Mouse (Mus musculus) ES-E14 (cell line): ENCODE data around the gene Serinc5. TPM values are rescaled to one million over a fixed set of nuclear protein-coding genes. Genes with fewer than 3 reads are reported as not detected.
"Not testable (repeated sequence)": the region's sequence is repeated elsewhere in the genome, so short reads cannot be mapped to it uniquely, and the experiment has no call there.

Source experiments
- DNase-seq: peaks from one replicate; pipeline ENCODE4 v3.0.0-alpha.2; 2013; ENCODE audit warnings: low read depth, low spot score
- H3K27ac ChIP-seq: 2 replicates; pipeline ENCODE4 v1.5.1; 2012; ENCODE audit warnings: low read depth, mild to moderate bottlenecking, low read length, moderate library complexity, mixed read lengths; ENCODE audit not compliant: poor library complexity, insufficient read depth, severe bottlenecking
- H3K36me3 ChIP-seq: 2 replicates; pipeline ENCODE4 v1.6.1; 2012; ENCODE audit warnings: mild to moderate bottlenecking, low read length, moderate library complexity, mixed read lengths; ENCODE audit not compliant: control insufficient read depth, poor library complexity, insufficient read depth, severe bottlenecking
- H3K4me1 ChIP-seq, 2 experiments: fragments of 150-350 bp in 1 of 2; sonication (generic) in 1 of 2; 2 replicates each; pipeline ENCODE4 v1.6.1; 2012; ENCODE audit warnings: low read length in 2 of 2, mild to moderate bottlenecking in 1 of 2, mixed read lengths in 1 of 2; ENCODE audit not compliant: control insufficient read depth in 2 of 2, insufficient read depth in 2 of 2, poor library complexity in 1 of 2
- H3K4me3 ChIP-seq, 2 experiments: fragments of 150-350 bp in 1 of 2; sonication (generic) in 1 of 2; 2 replicates each; pipeline ENCODE4 v1.5.1; 2012; ENCODE audit warnings: low read length in 2 of 2, low read depth in 1 of 2, mild to moderate bottlenecking in 1 of 2, mixed read lengths in 1 of 2; ENCODE audit not compliant: insufficient read depth in 1 of 2, poor library complexity in 1 of 2, severe bottlenecking in 1 of 2
- H3K9ac ChIP-seq: 2 replicates; pipeline ENCODE4 v1.6.1; 2012; ENCODE audit warnings: low read depth, mild to moderate bottlenecking, low read length, mixed read lengths; ENCODE audit not compliant: poor library complexity, insufficient read depth, severe bottlenecking
- H3K9me3 ChIP-seq: fragments of 150-350 bp; sonication (generic); 2 replicates; pipeline ENCODE4 v1.6.1; 2012; ENCODE audit warnings: low read depth, mild to moderate bottlenecking, low read length; ENCODE audit not compliant: control insufficient read depth, insufficient read depth
- CHD2 ChIP-seq: IDR thresholded peaks from 2 replicates; pipeline ENCODE4 v1.6.1; 2014; ENCODE audit warnings: mild to moderate bottlenecking, low read depth, low read length, inconsistent platforms
- HCFC1 ChIP-seq: IDR thresholded peaks from 2 replicates; pipeline ENCODE4 v1.6.1; 2012; ENCODE audit warnings: low read length, inconsistent platforms, borderline replicate concordance; ENCODE audit not compliant: insufficient read depth
- MAFK ChIP-seq: IDR thresholded peaks from 2 replicates; pipeline ENCODE4 v1.6.1; 2014; ENCODE audit warnings: mild to moderate bottlenecking, low read depth, low read length, inconsistent platforms; ENCODE audit not compliant: insufficient read depth
- ZC3H11A ChIP-seq: IDR thresholded peaks from 2 replicates; pipeline ENCODE4 v1.6.1; 2012; ENCODE audit warnings: low read depth, mild to moderate bottlenecking, inconsistent platforms, low read length, borderline replicate concordance
- ZNF384 ChIP-seq: IDR thresholded peaks from 2 replicates; pipeline ENCODE4 v1.6.1; 2012; ENCODE audit warnings: low read depth, low read length, inconsistent platforms
- in situ Hi-C, 2 experiments: fragments of 600-800 bp; cut with MboI; formaldehyde crosslinking; loops; one replicate each; pipeline ENCODE4 v1.15.1; 2025; ENCODE audit warnings: low sequenced_read_pairs in 2 of 2, inconsistent platforms in 1 of 2; ENCODE audit not compliant: unreplicated experiment in 2 of 2
- total RNA-seq: library from RNA; depleted of rRNA; stranded (reverse); fragments of 300-350 nt; gene quantifications from 2 replicates; pipeline ENCODE4 v1.2.3, GENCODE M21; 2012

Gene Serinc5
- total RNA-seq, 1 experiment: 14.9 TPM

GRCm38 (mm10) chr13:92681541-92681940 is 70.7 kb downstream of the Serinc5 start:
- no peak for DNase-seq
- H3K27ac ChIP-seq: no peak overlapping the region
- no peaks in the 10 kb centered on the region for H3K4me1 ChIP-seq
- in situ Hi-C loops: no loop called here
- no peak for TF ChIP-seq ZC3H11A
- TF ChIP-seq HCFC1: no peak
- no peak for TF ChIP-seq MAFK
- no peak for TF ChIP-seq ZNF384
- no peak for TF ChIP-seq CHD2
- H3K36me3 ChIP-seq: no peaks in the 10 kb centered on the region
- no peaks in the 10 kb centered on the region for H3K9me3 ChIP-seq
- H3K9ac ChIP-seq: no peak overlapping the region
- no peak overlapping the region for H3K4me3 ChIP-seq

- in situ Hi-C loops: no loop called here
- H3K27ac ChIP-seq: no peak overlapping the region
- no peak overlapping the region for H3K9ac ChIP-seq
- H3K9me3 ChIP-seq: no peaks in the 10 kb centered on the region
- TF ChIP-seq HCFC1 (no peak), ZNF384 (no peak), CHD2 (no peak), MAFK (no peak)
- H3K4me3 ChIP-seq: no peak overlapping the region
- DNase-seq: no peak
- H3K4me1 ChIP-seq: peaks cover 0 to 2% of the 10 kb centered on the region in 2 experiments; a peak in 1 of 4 replicates
- H3K36me3 ChIP-seq: no peaks in the 10 kb centered on the region
These were observed 71.9 kb downstream of the Serinc5 start for GRCm38 (mm10) chr13:92682833-92683232.

GRCm38 (mm10) chr13:92683464-92683863 is 72.6 kb downstream of the Serinc5 start:
- in situ Hi-C loops: no loop called here
- DNase-seq: no peak
- peaks cover 3% of the 10 kb centered on the region; the same call in 1 of the 2 replicates for H3K36me3 ChIP-seq
- TF ChIP-seq HCFC1 (no peak), CHD2 (no peak), ZNF384 (no peak), ZC3H11A (no peak), MAFK (no peak)
- no peak overlapping the region for H3K27ac ChIP-seq
- peaks cover 0 to 5% of the 10 kb centered on the region in 2 experiments; a peak in 1 of 4 replicates for H3K4me1 ChIP-seq
- no peak overlapping the region for H3K9ac ChIP-seq
- no peaks in the 10 kb centered on the region for H3K9me3 ChIP-seq
- no peak overlapping the region for H3K4me3 ChIP-seq

- Histone ChIP-seq H3K36me3 (peaks cover 5% of the 10 kb centered on the region; the same call in 1 of the 2 replicates), H3K27ac (no peak overlapping the region), H3K9ac (no peak overlapping the region), H3K4me1 (peaks cover 0 to 7% of the 10 kb centered on the region in 2 experiments; a peak in 1 of 4 replicates), H3K9me3 (no peaks in the 10 kb centered on the region), H3K4me3 (no peak overlapping the region)
- no peak for DNase-seq
- TF ChIP-seq HCFC1 (no peak), MAFK (no peak), ZC3H11A (no peak), ZNF384 (no peak), CHD2 (no peak)
- in situ Hi-C loops: no loop called here
These were observed 73.4 kb downstream of the Serinc5 start for GRCm38 (mm10) chr13:92684310-92684709.

GRCm38 (mm10) chr13:92685273-92685672 is 74.4 kb downstream of the Serinc5 start:
- Histone ChIP-seq H3K36me3 (peaks cover 5% of the 10 kb centered on the region; the same call in 1 of the 2 replicates), H3K4me1 (peaks cover 0 to 7% of the 10 kb centered on the region in 2 experiments; a peak in 1 of 4 replicates), H3K9me3 (no peaks in the 10 kb centered on the region), H3K9ac (no peak overlapping the region), H3K4me3 (no peak overlapping the region), H3K27ac (no peak overlapping the region)
- in situ Hi-C loops: no loop called here
- no peak for DNase-seq
- no peak for TF ChIP-seq HCFC1
- no peak for TF ChIP-seq ZNF384
- no peak for TF ChIP-seq CHD2
- TF ChIP-seq MAFK: no peak
- TF ChIP-seq ZC3H11A: no peak

- DNase-seq, H3K36me3 ChIP-seq, in situ Hi-C loops, H3K9me3 ChIP-seq, H3K4me1 ChIP-seq, H3K27ac ChIP-seq, H3K4me3 ChIP-seq, H3K9ac ChIP-seq: not testable (repeated sequence)
These were observed 76.3 kb downstream of the Serinc5 start for GRCm38 (mm10) chr13:92687151-92687550.
